Mouse (Mus musculus): ENCODE measurements around the gene Gm364. TPM values are rescaled to one million over a fixed set of nuclear protein-coding genes. Genes with fewer than 3 reads are reported as not detected.

The Gm364 gene
- polyA plus RNA-seq (2015; fragmentation: Nextera tagmentation; extraction: Ambion mirVana): not detected in 2 replicates

GRCm38 (mm10) chrX:57408769-57409168 lies at the start of gene Gm364:
TSS of gene Gm364 (plus strand) at chrX:57409154.
- H3K27ac ChIP-seq (replicated peaks): no peak within 1 kb of the TSS
- H3K4me2 ChIP-seq (replicated peaks): no peak within 1 kb of the TSS
- no peak within 1 kb of the TSS for H3K9ac ChIP-seq
- no peaks in the 10 kb centered on the region for H3K27me3 ChIP-seq
- H3K9me3 ChIP-seq (replicated peaks): no peaks in the 10 kb centered on the region
- no peaks in the 10 kb centered on the region for H3K36me3 ChIP-seq
- ATAC-seq (ENCODE audit: insufficient number of reproducible peaks, low FRiP score, low TSS enrichment, low read depth): no peak
- H3K4me3 ChIP-seq (replicated peaks): no peak within 1 kb of the TSS
- H3K4me1 ChIP-seq: no peaks in the 10 kb centered on the region
- WGBS: 91% methylated on average over 12 of the region's 12 CpGs

DNA sequence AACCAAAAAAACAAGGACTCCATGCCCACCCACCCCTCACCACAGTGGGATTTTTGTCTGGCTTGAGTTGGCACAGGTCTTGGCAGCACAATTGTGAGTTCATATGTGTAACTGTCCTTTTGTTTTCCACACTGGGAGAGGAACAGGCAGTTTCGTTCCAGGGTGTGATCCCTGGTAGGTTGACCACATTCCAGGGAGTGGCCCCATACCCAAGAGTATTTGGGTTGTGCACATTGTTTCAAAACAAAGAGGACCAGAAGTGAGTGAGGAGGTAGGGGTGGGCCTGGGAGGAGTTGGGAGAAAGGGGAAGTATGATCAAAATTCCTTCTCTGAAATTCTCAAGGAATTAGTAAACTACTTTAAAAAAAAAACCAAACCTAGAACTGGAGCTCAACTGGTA lies 49.6 kb upstream of the Gm364 start:
- Histone ChIP-seq H3K4me3 (replicated peaks) (no peak overlapping the region), H3K36me3 (no peaks in the 10 kb centered on the region), H3K4me1 (no peaks in the 10 kb centered on the region), H3K27ac (replicated peaks) (no peak overlapping the region), H3K9me3 (replicated peaks) (no peaks in the 10 kb centered on the region), H3K27me3 (no peaks in the 10 kb centered on the region), H3K4me2 (replicated peaks) (no peak overlapping the region), H3K9ac (no peak overlapping the region)
- no peak for ATAC-seq (ENCODE audit: insufficient number of reproducible peaks, low FRiP score, low TSS enrichment, low read depth)
- WGBS: 71% methylated on average over 1 of the region's 1 CpGs

GRCm38 (mm10) chrX:57364891-57365569 lies 43.9 kb upstream of the Gm364 start:
- no peak for ATAC-seq (ENCODE audit: insufficient number of reproducible peaks, low FRiP score, low TSS enrichment, low read depth)
- Histone ChIP-seq H3K36me3 (no peaks in the 10 kb centered on the region), H3K4me3 (replicated peaks) (no peak overlapping the region), H3K9me3 (replicated peaks) (no peaks in the 10 kb centered on the region), H3K27me3 (no peaks in the 10 kb centered on the region), H3K4me2 (replicated peaks) (no peak overlapping the region), H3K27ac (replicated peaks) (no peak overlapping the region), H3K4me1 (no peaks in the 10 kb centered on the region), H3K9ac (no peak overlapping the region)
- 57% methylated on average over 2 of the region's 2 CpGs for WGBS

DNA sequence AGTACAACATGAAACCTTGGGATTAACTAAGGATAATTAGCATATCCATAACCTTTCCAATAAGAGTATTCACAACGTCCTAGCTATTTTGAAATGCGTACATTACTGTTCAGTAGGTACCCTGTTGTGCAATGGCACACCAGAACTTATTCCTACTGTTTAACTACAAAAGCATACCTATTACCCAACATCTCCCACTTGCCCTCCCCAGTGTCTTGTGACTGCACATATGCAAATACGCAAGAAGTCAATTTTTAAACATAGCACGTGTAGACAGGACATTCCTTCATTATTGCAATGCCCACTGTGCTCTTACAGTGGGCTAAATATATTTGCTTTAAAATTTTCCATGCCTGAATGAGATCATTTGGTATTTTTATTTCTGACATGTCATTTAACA lies 36.0 kb upstream of the Gm364 start:
- H3K36me3 ChIP-seq: no peaks in the 10 kb centered on the region
- no peaks in the 10 kb centered on the region for H3K9me3 ChIP-seq (replicated peaks)
- H3K4me2 ChIP-seq (replicated peaks): no peak overlapping the region
- H3K4me1 ChIP-seq: no peaks in the 10 kb centered on the region
- H3K9ac ChIP-seq: no peak overlapping the region
- H3K27me3 ChIP-seq: no peaks in the 10 kb centered on the region
- H3K27ac ChIP-seq (replicated peaks): no peak overlapping the region
- ATAC-seq (ENCODE audit: insufficient number of reproducible peaks, low FRiP score, low TSS enrichment, low read depth): no peak
- WGBS: 75% methylated on average over 4 of the region's 4 CpGs
- no peak overlapping the region for H3K4me3 ChIP-seq (replicated peaks)

GRCm38 (mm10) chrX:57373543-57373942 lies 35.4 kb upstream of the Gm364 start:
- H3K4me1 ChIP-seq: no peaks in the 10 kb centered on the region
- no peak overlapping the region for H3K27ac ChIP-seq (replicated peaks)
- no peak overlapping the region for H3K4me2 ChIP-seq (replicated peaks)
- H3K27me3 ChIP-seq: no peaks in the 10 kb centered on the region
- H3K9me3 ChIP-seq (replicated peaks): no peaks in the 10 kb centered on the region
- no peak overlapping the region for H3K4me3 ChIP-seq (replicated peaks)
- ATAC-seq (ENCODE audit: insufficient number of reproducible peaks, low FRiP score, low TSS enrichment, low read depth): no peak
- WGBS: 74% methylated on average over 2 of the region's 2 CpGs
- H3K36me3 ChIP-seq: peaks cover under 1% of the 10 kb centered on the region; the same call in 1 of the 2 replicates
- no peak overlapping the region for H3K9ac ChIP-seq

GRCm38 (mm10) chrX:57374029-57374428 lies 34.9 kb upstream of the Gm364 start:
- no peaks in the 10 kb centered on the region for H3K9me3 ChIP-seq (replicated peaks)
- WGBS: 61% methylated on average over 2 of the region's 2 CpGs
- peaks cover 4% of the 10 kb centered on the region; the same call in 1 of the 2 replicates for H3K36me3 ChIP-seq
- H3K4me3 ChIP-seq (replicated peaks): no peak overlapping the region
- H3K4me1 ChIP-seq: no peaks in the 10 kb centered on the region
- H3K4me2 ChIP-seq (replicated peaks): no peak overlapping the region
- no peak overlapping the region for H3K9ac ChIP-seq
- no peaks in the 10 kb centered on the region for H3K27me3 ChIP-seq
- no peak overlapping the region for H3K27ac ChIP-seq (replicated peaks)
- ATAC-seq (ENCODE audit: insufficient number of reproducible peaks, low FRiP score, low TSS enrichment, low read depth): no peak

DNA sequence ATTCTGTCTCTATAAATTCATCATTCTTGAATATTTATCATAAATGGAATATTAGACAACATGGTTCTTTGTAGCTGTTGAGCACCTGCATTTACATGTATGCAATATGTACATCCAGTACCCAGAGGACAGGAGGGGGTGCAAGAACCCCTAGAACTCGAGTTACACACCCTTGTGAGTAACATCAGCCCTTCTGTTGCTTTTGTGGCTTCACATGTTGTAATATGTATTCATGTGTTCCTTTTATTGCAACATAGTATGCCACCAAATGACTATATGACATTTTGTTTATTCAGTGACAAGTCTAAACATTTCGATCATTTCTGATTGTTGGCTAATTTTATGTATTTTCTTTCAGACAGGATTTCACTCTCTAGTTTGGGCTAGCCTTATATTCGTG lies 31.9 kb upstream of the Gm364 start:
- Histone ChIP-seq H3K36me3 (peaks cover 11% of the 10 kb centered on the region), H3K27ac (replicated peaks) (no peak overlapping the region), H3K9me3 (replicated peaks) (no peaks in the 10 kb centered on the region), H3K27me3 (no peaks in the 10 kb centered on the region), H3K4me1 (no peaks in the 10 kb centered on the region), H3K4me2 (replicated peaks) (no peak overlapping the region), H3K9ac (no peak overlapping the region), H3K4me3 (replicated peaks) (no peak overlapping the region)
- WGBS: 77% methylated on average over 3 of the region's 3 CpGs
- ATAC-seq (ENCODE audit: insufficient number of reproducible peaks, low FRiP score, low TSS enrichment, low read depth): no peak

- Histone ChIP-seq H3K4me3 (replicated peaks) (no peak overlapping the region), H3K4me1 (no peaks in the 10 kb centered on the region), H3K9me3 (replicated peaks) (no peaks in the 10 kb centered on the region), H3K27me3 (no peaks in the 10 kb centered on the region), H3K4me2 (replicated peaks) (no peak overlapping the region), H3K27ac (replicated peaks) (no peak overlapping the region), H3K36me3 (peaks cover 15% of the 10 kb centered on the region), H3K9ac (no peak overlapping the region)
- ATAC-seq (ENCODE audit: insufficient number of reproducible peaks, low FRiP score, low TSS enrichment, low read depth): no peak
- WGBS: 86% methylated on average over 3 of the region's 3 CpGs
Measured at GRCm38 (mm10) chrX:57378579-57378978, 30.4 kb upstream of the Gm364 start.

DNA sequence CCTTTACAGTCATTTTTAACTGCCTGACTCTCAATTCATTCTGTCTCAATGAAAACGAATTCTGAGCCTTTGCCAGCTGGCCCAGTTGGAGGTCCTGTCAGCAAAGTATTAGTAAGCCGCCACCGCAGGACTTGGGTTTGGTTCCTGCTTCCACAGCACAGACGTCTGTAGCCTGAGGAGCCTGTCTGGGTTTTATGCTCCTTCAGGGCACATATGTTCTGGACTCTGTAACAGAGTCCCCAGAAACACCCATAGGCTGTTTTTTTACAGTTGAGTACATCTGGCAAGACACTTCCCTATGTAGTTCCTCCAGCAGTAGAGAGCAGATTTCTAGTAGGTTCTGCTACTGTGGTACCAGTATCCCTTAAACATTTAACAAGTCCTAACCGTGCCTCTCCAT lies 28.0 kb upstream of the Gm364 start:
- no peak overlapping the region for H3K4me3 ChIP-seq (replicated peaks)
- H3K36me3 ChIP-seq: peaks cover 17% of the 10 kb centered on the region
- ATAC-seq (ENCODE audit: insufficient number of reproducible peaks, low FRiP score, low TSS enrichment, low read depth): no peak
- no peaks in the 10 kb centered on the region for H3K27me3 ChIP-seq
- WGBS: 68% methylated on average over 5 of the region's 5 CpGs
- no peak overlapping the region for H3K27ac ChIP-seq (replicated peaks)
- no peak overlapping the region for H3K9ac ChIP-seq
- no peaks in the 10 kb centered on the region for H3K9me3 ChIP-seq (replicated peaks)
- H3K4me2 ChIP-seq (replicated peaks): no peak overlapping the region
- H3K4me1 ChIP-seq: no peaks in the 10 kb centered on the region

DNA sequence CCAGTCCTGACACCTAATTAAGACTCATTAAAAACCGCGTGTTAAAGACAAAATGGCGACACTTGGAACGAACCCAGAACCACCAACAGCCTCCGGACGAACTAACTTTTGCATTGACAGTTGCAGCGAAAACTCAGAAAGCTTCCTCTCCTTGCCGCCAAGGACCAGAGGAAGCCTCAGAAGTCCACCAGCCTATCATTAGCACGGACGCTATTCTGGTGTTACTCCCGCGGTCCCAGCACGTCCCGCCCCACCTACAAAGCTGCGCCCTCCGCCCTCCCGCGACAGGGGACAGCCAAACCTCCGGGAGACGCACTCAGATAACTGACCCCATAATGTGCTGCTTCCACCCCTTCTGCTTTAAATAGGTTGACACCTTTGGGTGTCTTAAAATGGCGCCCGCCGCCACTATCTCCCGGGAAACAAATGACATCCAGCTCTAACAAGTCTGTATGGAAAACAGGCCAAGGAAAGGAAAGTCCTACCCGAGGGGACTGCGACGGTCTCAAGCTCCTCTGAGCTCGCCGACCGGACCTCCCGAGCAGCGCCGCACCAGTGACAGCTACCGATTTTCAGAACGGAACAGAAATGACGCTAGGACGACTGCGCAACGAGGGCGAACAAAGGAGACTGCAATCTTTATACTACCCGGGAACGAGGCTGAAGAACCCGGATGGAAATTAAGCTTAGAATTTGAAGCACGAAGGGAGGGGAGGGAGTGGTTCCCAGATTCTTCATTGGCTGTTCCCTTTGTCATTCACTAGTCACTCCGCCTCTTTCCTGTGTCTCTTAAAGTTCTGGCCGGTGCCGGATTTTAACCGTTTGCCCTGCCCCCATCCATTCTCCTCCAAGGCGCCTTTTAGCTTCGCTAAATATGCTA lies 16.3 kb upstream of the Gm364 start, which contains the start of gene Rbmx:
TSS of gene Rbmx (minus strand) at position 670 of the 880 bp plus-strand sequence.
- Histone ChIP-seq H3K4me1 (no peaks in the 10 kb centered on the region), H3K9me3 (replicated peaks) (no peaks in the 10 kb centered on the region), H3K27me3 (no peaks in the 10 kb centered on the region), H3K27ac (replicated peaks) (peak within 1 kb of the TSS; percentile 96), H3K4me2 (replicated peaks) (peak within 1 kb of the TSS; percentile 41), H3K36me3 (peaks cover 14% of the 10 kb centered on the region), H3K9ac (peak within 1 kb of the TSS; percentile 39), H3K4me3 (replicated peaks) (peak within 1 kb of the TSS; percentile 60)
- WGBS: 20% methylated on average over 50 of the region's 50 CpGs
- ATAC-seq (ENCODE audit: insufficient number of reproducible peaks, low FRiP score, low TSS enrichment, low read depth): peak; percentile 93

DNA sequence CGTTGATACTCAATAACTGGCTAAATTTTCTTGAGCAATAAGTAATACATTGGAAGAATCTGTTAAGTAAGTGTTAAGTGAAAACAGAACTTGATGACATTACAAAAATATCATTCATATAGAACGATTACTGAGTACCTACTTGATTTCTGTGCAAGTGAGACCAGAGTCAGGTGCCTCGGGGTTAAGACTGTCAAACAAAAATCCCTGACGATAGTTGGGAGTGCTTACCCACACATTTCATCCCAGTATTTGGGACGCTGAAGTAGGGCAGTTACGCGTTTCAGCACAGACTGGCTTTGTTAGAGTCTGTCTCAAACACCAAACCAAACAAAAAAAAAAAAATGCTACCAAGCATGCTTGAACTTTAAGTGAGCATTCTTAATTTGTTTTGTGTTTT lies 15.5 kb upstream of the Gm364 start:
- 26% methylated on average over 7 of the region's 7 CpGs for WGBS
- Histone ChIP-seq H3K4me2 (replicated peaks) (peak overlapping the region; percentile 39), H3K9me3 (replicated peaks) (no peaks in the 10 kb centered on the region), H3K27ac (replicated peaks) (no peak overlapping the region), H3K36me3 (peaks cover 11% of the 10 kb centered on the region), H3K27me3 (no peaks in the 10 kb centered on the region), H3K4me3 (replicated peaks) (peak overlapping the region; percentile 60), H3K4me1 (no peaks in the 10 kb centered on the region), H3K9ac (no peak overlapping the region)
- ATAC-seq (ENCODE audit: insufficient number of reproducible peaks, low FRiP score, low TSS enrichment, low read depth): no peak
